Mouse (Mus musculus): ENCODE results near the gene Nck1.

DNA sequence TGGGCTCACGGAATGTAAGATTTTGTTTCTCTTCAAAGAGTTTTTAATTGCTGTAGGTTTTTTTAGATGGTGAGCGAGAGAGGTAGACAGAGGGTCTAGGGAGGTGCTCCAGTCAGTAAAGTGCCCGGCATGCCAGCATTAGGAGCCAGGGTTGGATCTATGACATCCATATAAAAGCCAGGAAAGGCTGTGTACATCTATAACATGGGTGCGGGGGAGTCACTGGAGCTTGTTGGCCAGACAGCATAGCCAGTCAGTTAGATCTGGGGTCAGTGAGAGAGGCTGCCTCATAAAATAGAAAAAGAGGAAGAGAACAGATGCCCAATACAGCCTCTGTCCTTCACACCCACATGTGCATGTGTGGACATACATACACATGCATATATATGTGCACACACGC lies 80.6 kb downstream of the Nck1 start:
- TF ChIP-seq EP300 (IDR thresholded peaks at IDR 0.05; ENCODE audit: low read length) (no peak), NELFE (IDR thresholded peaks at IDR 0.05; ENCODE audit: low read depth, low read length) (no peak), ZKSCAN1 (IDR thresholded peaks at IDR 0.05; ENCODE audit: borderline replicate concordance, low read depth, low read length) (no peak), BHLHE40 (IDR thresholded peaks at IDR 0.05; ENCODE audit: low read depth, low read length) (no peak), ZMIZ1 (IDR thresholded peaks at IDR 0.05; ENCODE audit: low read depth, low read length) (no peak), TCF12 (IDR thresholded peaks at IDR 0.05; ENCODE audit: low read depth, low read length) (no peak), USF2 (conservative IDR thresholded peaks at IDR 0.05; ENCODE audit: low read depth, low read length) (no peak), CTCF (conservative IDR thresholded peaks at IDR 0.05 in 1 of 2, IDR thresholded peaks at IDR 0.05 in 1 of 2; ENCODE audit: low read depth in 2 of 2, low read length in 2 of 2) (no peak), CHD2 (IDR thresholded peaks at IDR 0.05; ENCODE audit: low read length) (no peak), UBTF (IDR thresholded peaks at IDR 0.05; ENCODE audit: low read depth, low read length) (no peak), MXI1 (IDR thresholded peaks at IDR 0.05; ENCODE audit: low read depth, low read length) (no peak), POLR2A (IDR thresholded peaks at IDR 0.05; ENCODE audit: low read depth, low read length) (no peak), USF1 (IDR thresholded peaks at IDR 0.05; ENCODE audit: low read depth, low read length) (no peak), POLR2AphosphoS2 (IDR thresholded peaks at IDR 0.05; ENCODE audit: low read depth, low read length) (no peak)
